Mouse (Mus musculus) myocyte (in vitro differentiated cells): ENCODE measurements around the gene Ddx6. TPM values are rescaled to one million over a fixed set of nuclear protein-coding genes. Genes with fewer than 3 reads are reported as not detected.

ENCODE experiments used
- H3K27me3 ChIP-seq: one replicate; pipeline ENCODE4 v1.6.1; 2011; ENCODE audit not compliant: control insufficient read depth, insufficient read depth, insufficient read length
- H3K36me3 ChIP-seq: one replicate; pipeline ENCODE4 v1.6.1; 2011; ENCODE audit not compliant: control insufficient read depth, insufficient read depth
- H3K4me2 ChIP-seq: one replicate; pipeline ENCODE4 v1.6.1; 2011; ENCODE audit warnings: low read depth, control low read depth
- H3K4me3 ChIP-seq: one replicate; pipeline ENCODE4 v1.5.1; 2011; ENCODE audit warnings: mild to moderate bottlenecking, control low read depth, moderate library complexity
- H3K79me2 ChIP-seq: one replicate; pipeline ENCODE4 v1.6.1; 2011; ENCODE audit not compliant: control insufficient read depth, insufficient read depth
- H3ac ChIP-seq: one replicate; pipeline ENCODE4 v1.6.1; 2011; ENCODE audit not compliant: control insufficient read depth, insufficient read length
- CEBPB ChIP-seq: IDR thresholded peaks from 2 replicates; pipeline ENCODE4 v1.6.1; 2011; ENCODE audit warnings: mild to moderate bottlenecking, moderate library complexity; ENCODE audit not compliant: poor library complexity, insufficient read depth, severe bottlenecking
- E2F4 ChIP-seq: IDR thresholded peaks from one replicate; pipeline ENCODE4 v1.6.1; 2011; ENCODE audit warnings: mild to moderate bottlenecking, control low read depth, moderate library complexity; ENCODE audit not compliant: insufficient read depth
- MAX ChIP-seq: IDR thresholded peaks from one replicate; pipeline ENCODE4 v1.6.1; 2011; ENCODE audit warnings: low read depth, mild to moderate bottlenecking, control low read depth
- MYOD1 ChIP-seq, 3 experiments: IDR thresholded peaks; one replicate each; pipeline ENCODE4 v1.6.1; 2011; ENCODE audit warnings: control low read depth in 2 of 3, low read depth in 2 of 3, mild to moderate bottlenecking in 2 of 3, moderate library complexity in 1 of 3; ENCODE audit not compliant: insufficient read length in 2 of 3, control insufficient read depth in 1 of 3
- MYOG ChIP-seq, 3 experiments: IDR thresholded peaks; one replicate each; pipeline ENCODE4 v1.6.1; 2011; ENCODE audit warnings: control low read depth in 2 of 3, low read depth in 2 of 3, mild to moderate bottlenecking in 2 of 3; ENCODE audit not compliant: insufficient read length in 2 of 3, control insufficient read depth in 1 of 3, insufficient read depth in 1 of 3
- POLR2A ChIP-seq: IDR thresholded peaks from one replicate; pipeline ENCODE4 v1.6.1; 2011; ENCODE audit warnings: low read depth, mild to moderate bottlenecking, control low read depth, moderate library complexity; ENCODE audit not compliant: insufficient read length
- POLR2AphosphoS2 ChIP-seq: IDR thresholded peaks from one replicate; pipeline ENCODE4 v1.6.1; 2011; ENCODE audit warnings: low read depth, control low read depth; ENCODE audit not compliant: insufficient read length
- REST ChIP-seq: IDR thresholded peaks from one replicate; pipeline ENCODE4 v1.6.1; 2011; ENCODE audit warnings: mild to moderate bottlenecking, control low read depth, moderate library complexity; ENCODE audit not compliant: insufficient read depth, insufficient read length
- SRF ChIP-seq: IDR thresholded peaks from one replicate; pipeline ENCODE4 v1.6.1; 2011; ENCODE audit warnings: low read depth; ENCODE audit not compliant: control insufficient read depth, insufficient read length
- TCF12 ChIP-seq: IDR thresholded peaks from one replicate; pipeline ENCODE4 v1.6.1; 2011; ENCODE audit warnings: mild to moderate bottlenecking, control low read depth; ENCODE audit not compliant: poor library complexity, insufficient read depth, severe bottlenecking
- TCF3 ChIP-seq: IDR thresholded peaks from one replicate; pipeline ENCODE4 v1.6.1; 2011; ENCODE audit warnings: low read depth, control low read depth; ENCODE audit not compliant: insufficient read length
- USF1 ChIP-seq: IDR thresholded peaks from one replicate; pipeline ENCODE4 v1.6.1; 2011; ENCODE audit warnings: low read depth, mild to moderate bottlenecking, control low read depth, moderate library complexity
- polyA plus RNA-seq: library from polyadenylated mRNA; unstranded; fragments of >200 nt; fragmentation: generic; extraction: Trizol; gene quantifications from one replicate; pipeline ENCODE4 v1.2.1, GENCODE M21; 2012; ENCODE audit warnings: missing spikeins

The Ddx6 gene
- polyA plus RNA-seq, 1 experiment = 25.8 TPM

- no peaks in the 10 kb centered on the region for H3K36me3 ChIP-seq
- TF ChIP-seq SRF = no peak
- no peak for TF ChIP-seq REST
- TF ChIP-seq TCF12 = no peak
- no peak for TF ChIP-seq TCF3
- no peak for TF ChIP-seq E2F4
- no peak for TF ChIP-seq MYOD1 (IDR thresholded peaks at IDR 0.05; ENCODE audit: control insufficient read depth in 1 of 3, insufficient read length in 2 of 3, low read depth in 2 of 3)
- no peak overlapping the region for H3ac ChIP-seq
- no peaks in the 10 kb centered on the region for H3K79me2 ChIP-seq
- no peaks in the 10 kb centered on the region for H3K27me3 ChIP-seq
- H3K4me3 ChIP-seq = no peak overlapping the region
- H3K4me2 ChIP-seq = no peak overlapping the region
Observed at GRCm38 (mm10) chr9:44591595-44592188, 13.0 kb upstream of the Ddx6 start.

- H3K4me2 ChIP-seq = no peak overlapping the region
- H3K36me3 ChIP-seq = no peaks in the 10 kb centered on the region
- TF ChIP-seq REST = no peak
- no peak for TF ChIP-seq SRF
- no peak for TF ChIP-seq MAX
- TF ChIP-seq POLR2A = no peak
- TF ChIP-seq POLR2AphosphoS2 = no peak
- TF ChIP-seq MYOD1 (IDR thresholded peaks at IDR 0.05; ENCODE audit: control insufficient read depth in 1 of 3, insufficient read length in 2 of 3, low read depth in 2 of 3) = no peak
- no peak for TF ChIP-seq TCF3
- no peak for TF ChIP-seq TCF12
- TF ChIP-seq E2F4 = no peak
- TF ChIP-seq USF1 = no peak
- no peak for TF ChIP-seq CEBPB
- TF ChIP-seq MYOG (IDR thresholded peaks at IDR 0.05; ENCODE audit: control insufficient read depth in 1 of 3, insufficient read depth in 1 of 3, insufficient read length in 2 of 3, low read depth in 2 of 3) = no peak
Observed at GRCm38 (mm10) chr9:44593221-44593620, 11.5 kb upstream of the Ddx6 start.

GRCm38 (mm10) chr9:44593886-44594285 is 10.8 kb upstream of the Ddx6 start:
- Histone ChIP-seq H3K4me3 (no peak overlapping the region), H3ac (no peak overlapping the region), H3K27me3 (no peaks in the 10 kb centered on the region), H3K36me3 (no peaks in the 10 kb centered on the region), H3K79me2 (no peaks in the 10 kb centered on the region), H3K4me2 (no peak overlapping the region)
- TF ChIP-seq CEBPB (no peak), POLR2A (no peak), TCF3 (no peak), MAX (no peak), MYOD1 (IDR thresholded peaks at IDR 0.05; ENCODE audit: control insufficient read depth in 1 of 3, insufficient read length in 2 of 3, low read depth in 2 of 3) (no peak), TCF12 (no peak), REST (no peak), USF1 (no peak)

More at GRCm38 (mm10) chr9:44593221-44593620, 11.5 kb upstream of the Ddx6 start:
- no peak overlapping the region for H3K4me3 ChIP-seq
- no peaks in the 10 kb centered on the region for H3K27me3 ChIP-seq
- no peaks in the 10 kb centered on the region for H3K79me2 ChIP-seq
- no peak overlapping the region for H3ac ChIP-seq

- Histone ChIP-seq H3ac (no peak overlapping the region), H3K79me2 (no peaks in the 10 kb centered on the region), H3K4me3 (no peak overlapping the region), H3K36me3 (no peaks in the 10 kb centered on the region), H3K4me2 (no peak overlapping the region), H3K27me3 (no peaks in the 10 kb centered on the region)
- TF ChIP-seq TCF12 = no peak
Observed at GRCm38 (mm10) chr9:44594901-44595536, 9.7 kb upstream of the Ddx6 start.

- H3ac ChIP-seq = no peak overlapping the region
- no peaks in the 10 kb centered on the region for H3K27me3 ChIP-seq
- H3K79me2 ChIP-seq = no peaks in the 10 kb centered on the region
- H3K36me3 ChIP-seq = no peaks in the 10 kb centered on the region
- H3K4me3 ChIP-seq = no peak overlapping the region
- no peak overlapping the region for H3K4me2 ChIP-seq
- TF ChIP-seq POLR2AphosphoS2 = no peak
- no peak for TF ChIP-seq MYOG (IDR thresholded peaks at IDR 0.05; ENCODE audit: control insufficient read depth in 1 of 3, insufficient read depth in 1 of 3, insufficient read length in 2 of 3, low read depth in 2 of 3)
- no peak for TF ChIP-seq CEBPB
Observed at GRCm38 (mm10) chr9:44595537-44595930, 9.2 kb upstream of the Ddx6 start.
